Mouse (Mus musculus) v-Abl transformed pro-B cells (cell line): Measurements from ENCODE around the gene Pde9a.

ENCODE experiments used
- in situ Hi-C, 2 experiments: fragments of 400-800 bp; cut with MboI; formaldehyde crosslinking; loops; one replicate each; pipeline ENCODE4 v1.15.1; 2025; ENCODE audit not compliant: unreplicated experiment in 2 of 2

Pde9a gene

DNA sequence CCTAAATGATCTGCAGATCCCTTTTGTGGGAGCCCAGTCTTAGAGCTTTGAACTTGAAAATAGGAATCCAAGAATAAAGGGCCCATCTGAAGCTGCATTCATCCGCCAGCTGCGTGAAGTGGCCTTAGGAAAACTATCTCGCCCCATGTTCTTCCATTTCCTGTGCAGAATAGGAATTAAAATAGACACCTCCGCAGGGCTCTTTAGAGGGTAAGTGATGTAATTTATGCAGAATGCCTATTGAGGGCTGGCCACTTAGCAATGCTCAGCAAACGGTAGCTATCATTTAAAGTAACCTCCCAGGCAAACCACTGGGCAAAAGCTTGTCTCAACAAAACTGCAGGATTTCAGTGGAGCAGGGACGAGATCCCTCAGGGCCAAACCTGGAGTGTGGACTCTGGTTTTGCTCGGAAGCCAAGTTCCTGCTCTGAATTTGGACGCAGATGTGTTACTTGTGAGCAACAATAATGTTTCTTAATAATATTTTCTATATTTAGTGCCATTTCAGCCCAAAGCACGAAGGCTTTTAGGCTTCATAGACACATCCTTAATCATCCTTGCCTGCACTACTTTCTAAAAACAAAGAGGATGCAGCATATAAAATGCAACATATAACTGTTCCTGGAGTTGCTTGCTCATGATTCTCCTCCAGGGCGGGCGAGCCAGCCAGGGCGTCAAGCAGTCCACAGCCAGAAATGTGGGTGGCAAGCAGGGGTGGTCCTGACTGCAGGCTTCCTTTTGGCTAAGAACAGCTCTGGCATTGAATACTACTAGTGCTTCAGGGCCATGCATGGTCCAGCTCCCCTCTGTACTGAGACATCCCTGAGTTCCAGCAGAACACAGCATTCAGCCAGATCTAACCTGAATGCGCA is 40.1 kb downstream of the Pde9a start:
- in situ Hi-C loops = no loop called here

DNA sequence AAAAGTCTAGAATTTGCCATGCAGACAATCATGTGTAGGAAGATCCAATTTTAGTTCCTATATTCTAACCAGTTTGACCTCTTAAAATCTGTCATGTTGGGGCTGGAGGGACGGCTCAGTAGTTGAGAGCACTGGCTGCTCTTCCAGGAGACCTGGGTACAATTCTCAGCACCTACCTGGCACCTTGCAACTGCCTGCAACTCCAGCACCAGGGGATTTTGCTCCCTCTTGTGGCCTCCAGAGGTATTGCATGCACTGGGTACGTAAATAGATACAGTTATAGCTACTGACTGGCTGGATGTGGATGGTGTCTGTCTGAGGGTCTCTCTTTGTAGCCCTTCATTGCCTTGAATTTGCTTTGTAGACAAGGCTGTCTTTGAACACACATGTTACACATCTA is 43.4 kb downstream of the Pde9a start:
- in situ Hi-C loops = no loop called here

DNA sequence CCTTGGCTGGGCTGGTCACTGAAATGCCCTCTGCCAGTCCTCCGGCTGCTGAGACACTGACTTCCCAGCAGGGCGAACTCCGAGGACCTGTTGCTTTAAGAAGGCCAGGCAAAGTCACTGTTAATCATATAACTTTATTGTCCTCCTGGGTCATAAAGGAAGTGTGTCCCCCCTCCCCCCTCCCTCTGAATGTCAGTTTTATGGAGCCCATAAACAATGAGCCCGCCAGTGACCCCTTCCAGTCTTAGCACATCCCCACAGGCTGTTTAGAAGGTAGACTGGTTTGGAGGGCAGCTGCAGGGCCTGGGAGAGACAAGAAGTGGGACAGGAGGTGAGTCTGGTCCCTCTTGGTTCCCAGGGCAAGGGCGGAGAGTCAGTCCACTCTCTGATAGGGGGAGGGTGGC is 46.9 kb downstream of the Pde9a start:
- in situ Hi-C loops = no loop called here

DNA sequence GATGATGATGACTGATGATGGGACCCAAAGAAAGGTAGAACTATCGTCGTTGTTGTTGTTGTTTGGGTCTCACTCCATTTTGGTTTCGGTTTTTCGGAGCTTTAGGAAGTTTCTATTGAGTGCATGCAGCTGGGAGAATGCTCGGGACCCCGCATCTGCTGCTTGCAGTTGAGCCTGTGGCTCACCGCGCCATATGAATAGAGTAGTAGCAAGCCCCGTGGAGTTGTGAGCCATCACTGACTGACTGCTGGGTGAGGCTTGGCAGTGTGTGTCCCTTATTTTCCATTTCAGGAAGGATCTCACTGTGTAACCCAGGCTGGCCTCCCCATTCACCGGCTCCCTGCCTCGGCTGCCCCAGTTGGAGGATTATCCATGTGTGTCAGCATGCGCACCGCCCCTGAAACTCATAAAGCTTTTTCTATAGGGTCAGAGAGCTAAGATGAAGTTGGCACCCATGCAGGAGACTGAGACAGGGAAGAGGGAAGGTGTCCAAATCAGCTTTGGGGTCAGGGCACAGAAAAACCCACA is 47.5 kb downstream of the Pde9a start:
- in situ Hi-C loops = no loop called here

DNA sequence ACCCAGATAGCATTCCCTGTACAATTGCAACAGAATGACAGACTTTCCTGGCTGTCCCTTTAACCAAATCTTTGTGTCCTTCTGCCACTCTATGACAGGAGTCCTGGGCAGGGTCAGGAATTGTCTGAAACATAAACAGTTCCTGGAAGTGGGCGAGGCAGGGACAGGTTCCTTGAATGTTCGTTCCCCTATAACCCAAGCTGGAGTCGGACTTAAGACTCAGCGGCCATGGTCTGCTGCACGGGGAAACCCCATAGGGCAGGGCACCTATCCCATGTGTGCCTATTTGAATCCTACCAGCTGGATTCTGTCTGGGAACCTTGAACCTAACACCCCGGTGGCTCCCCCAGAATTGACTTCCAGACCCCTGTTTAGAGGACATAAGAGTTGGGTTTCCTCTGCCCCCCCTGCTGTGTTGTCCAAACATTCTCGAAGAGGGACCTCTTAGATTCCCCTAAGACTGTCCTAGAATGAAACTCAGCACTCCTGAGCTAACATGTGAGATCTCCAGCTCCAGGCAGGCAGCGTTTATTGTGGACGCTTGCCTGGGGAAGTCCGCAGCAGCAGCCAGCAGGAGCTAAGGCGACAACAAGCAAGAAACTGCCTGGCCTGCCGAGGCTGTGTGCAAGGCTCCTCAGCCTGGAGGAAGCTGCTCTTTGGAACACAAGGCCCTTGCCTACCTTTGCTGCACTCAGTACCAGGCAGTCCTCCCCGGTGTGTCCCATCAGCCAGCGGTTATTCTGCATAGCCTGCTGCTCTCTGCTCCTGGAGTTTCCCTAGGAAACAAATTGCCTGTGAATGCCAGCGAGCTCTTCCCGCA is 48.2 kb downstream of the Pde9a start:
- in situ Hi-C loops = no loop called here

DNA sequence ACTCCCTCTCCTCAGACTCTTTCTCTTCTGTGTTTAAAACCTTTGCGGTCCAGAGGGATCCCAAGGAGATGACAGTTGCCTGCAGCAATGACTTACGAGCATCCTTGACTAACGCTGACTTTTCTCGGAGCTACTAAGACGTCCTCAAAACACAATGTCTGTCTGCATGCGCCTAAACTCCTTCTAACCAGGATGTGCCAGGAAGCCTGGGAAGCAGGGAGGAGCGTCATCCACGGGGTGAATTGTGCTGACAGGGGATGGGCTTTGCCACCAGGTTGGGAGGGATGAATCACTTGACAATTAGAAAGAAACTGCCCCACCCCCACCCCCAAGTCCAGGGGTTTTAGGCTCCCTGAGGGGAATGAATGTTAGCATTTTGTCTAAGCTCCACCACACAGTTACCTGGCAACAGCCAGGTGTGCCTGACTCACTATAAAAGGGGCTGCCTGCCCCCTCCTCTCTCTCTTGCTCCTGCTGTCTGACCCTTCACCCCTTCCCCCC is 48.9 kb downstream of the Pde9a start:
- in situ Hi-C loops = no loop called here

DNA sequence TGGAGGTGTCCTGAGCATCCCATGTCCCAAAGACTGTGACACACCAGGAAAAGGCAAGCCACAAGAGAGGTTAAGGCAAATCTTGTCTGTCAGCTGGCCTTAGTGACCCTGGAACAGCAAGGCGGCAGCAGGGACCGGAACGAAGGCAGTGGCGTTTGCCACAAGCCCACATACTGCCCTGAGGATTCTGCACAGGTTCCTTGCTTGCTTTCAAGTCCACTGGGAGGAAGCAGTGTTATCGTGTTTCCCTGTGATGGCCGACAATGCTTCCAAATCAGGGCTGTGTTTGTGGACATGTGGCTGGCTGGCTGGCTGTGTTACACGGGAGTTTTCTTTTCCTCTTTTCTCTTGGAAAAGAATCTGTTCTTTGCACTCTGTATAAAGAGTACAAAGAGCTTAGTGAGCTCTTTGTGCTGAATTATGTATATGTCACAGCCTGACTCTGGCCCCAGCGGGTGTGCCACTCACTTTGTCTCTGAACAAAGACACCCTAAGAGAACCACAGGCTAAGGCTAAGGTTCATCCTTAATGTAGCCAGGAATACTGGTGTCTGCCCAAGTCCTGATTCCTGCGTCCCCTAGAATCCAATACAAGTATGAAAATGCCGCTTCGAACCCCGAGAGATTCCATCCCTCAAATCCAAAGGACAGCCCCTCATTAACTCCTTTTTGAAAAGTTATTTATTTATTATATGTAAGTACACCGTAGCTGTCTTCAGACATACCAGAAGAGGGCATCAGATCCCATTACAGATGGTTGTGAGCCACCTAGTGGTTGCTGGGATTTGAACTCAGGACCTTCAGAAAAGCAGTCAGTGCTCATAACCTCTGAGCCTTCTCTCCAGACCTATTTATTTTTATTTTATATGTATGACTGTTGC is 50.2 kb downstream of the Pde9a start:
- in situ Hi-C loops = no loop called here

DNA sequence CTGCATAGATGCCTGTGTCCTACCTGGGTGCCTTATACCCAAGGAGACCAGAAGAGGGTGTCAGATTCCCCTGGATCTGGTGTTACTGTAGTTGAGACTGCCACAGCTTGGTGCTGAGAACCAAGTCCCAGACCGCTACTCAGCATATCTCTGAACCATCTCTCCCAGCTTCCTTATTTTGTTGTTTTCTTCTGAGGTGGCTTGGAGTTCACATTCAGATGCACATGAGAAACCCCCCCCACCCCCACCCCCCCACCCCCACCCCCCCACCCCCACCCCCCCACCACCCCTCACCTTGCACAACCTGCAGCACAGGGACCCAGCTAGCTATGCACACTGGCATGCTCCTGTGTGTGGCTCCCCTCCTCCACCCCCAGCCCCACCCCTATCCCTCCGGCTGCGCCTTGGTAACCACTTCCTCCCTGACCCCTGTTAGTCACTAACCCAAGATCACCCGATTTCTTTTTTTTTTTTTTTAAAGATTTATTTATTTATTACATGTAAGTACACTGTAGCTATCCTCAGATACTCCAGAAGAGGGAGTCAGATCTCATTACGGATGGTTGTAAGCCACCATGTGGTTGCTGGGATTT is 50.9 kb downstream of the Pde9a start:
- in situ Hi-C loops = no loop called here

DNA sequence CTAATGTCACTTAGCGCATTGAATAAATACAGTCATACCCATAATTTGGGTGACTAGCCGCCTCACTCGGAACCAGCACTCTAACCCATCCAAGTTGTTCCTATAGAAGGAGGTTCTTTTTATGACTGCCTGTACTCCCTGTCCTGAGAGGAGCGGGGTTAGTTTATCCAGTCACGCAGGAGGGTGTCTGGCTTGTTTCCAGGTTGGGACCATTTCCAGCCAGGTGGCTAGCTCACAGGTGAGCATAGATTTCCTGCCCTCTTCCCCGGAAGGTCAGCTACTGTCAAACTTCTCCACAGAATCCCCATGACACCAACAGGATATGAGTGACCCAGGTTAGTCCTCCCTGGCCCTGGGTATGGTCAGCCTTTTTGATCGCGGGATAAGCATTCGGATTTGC is 51.5 kb downstream of the Pde9a start:
- in situ Hi-C loops = no loop called here

DNA sequence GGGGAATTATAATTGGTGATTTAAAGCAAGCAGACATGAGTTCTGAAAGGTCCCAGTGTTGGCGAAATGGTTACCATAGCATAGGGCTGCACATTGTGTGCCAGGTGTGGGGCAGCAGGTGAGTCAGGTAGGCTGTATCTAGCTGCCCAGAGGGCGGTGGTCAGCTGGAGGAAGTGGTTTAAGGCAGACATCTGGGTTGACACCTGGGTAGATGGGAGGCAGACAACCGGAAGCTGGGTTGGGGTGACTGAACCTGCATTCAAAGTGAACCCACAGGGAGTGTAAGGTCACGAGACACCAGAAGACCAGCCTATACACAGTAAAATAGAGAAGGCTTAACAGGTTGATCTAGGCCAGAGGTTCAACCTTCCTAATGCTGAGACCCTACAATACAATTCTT is 54.0 kb downstream of the Pde9a start:
- in situ Hi-C loops = no loop called here

DNA sequence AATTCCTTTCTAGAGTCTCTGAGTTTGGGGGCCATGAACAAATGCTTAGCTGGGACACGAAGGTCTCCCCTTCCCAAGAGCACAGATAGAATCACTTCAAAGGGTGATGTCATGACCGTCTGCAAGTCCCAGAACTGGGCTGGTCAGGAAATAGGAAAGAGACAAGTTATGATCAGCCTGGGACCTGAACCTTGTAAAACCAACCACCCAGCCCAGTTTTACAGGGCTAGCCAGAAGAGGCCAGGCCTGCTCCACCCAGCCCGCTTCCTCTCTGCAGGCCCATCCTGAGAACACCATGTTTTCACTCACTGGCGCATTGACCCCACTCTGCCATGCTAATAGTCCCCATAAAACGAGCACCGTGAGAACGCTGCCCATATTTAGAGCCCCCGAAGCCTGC is 56.5 kb downstream of the Pde9a start:
- in situ Hi-C loops = no loop called here

DNA sequence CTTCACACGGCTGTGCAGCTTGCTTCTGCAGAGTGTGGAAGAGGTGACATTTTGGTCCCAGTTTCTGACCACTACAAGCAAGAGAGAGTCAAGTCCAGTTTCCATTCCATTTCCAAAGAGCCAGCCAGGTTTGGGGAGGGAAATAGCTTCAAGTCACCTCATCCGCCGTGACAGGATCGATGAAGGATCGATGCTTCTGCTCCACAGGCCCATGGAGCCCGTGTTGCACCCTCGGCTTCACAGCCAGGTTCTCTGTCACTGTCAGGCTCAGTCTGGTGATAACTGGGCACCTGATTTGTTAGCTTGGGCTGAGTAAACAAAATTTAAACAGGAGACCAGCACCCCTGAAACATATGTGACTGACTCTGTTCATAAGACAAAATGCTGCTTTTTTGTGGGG is 58.2 kb downstream of the Pde9a start:
- in situ Hi-C loops = no loop called here

DNA sequence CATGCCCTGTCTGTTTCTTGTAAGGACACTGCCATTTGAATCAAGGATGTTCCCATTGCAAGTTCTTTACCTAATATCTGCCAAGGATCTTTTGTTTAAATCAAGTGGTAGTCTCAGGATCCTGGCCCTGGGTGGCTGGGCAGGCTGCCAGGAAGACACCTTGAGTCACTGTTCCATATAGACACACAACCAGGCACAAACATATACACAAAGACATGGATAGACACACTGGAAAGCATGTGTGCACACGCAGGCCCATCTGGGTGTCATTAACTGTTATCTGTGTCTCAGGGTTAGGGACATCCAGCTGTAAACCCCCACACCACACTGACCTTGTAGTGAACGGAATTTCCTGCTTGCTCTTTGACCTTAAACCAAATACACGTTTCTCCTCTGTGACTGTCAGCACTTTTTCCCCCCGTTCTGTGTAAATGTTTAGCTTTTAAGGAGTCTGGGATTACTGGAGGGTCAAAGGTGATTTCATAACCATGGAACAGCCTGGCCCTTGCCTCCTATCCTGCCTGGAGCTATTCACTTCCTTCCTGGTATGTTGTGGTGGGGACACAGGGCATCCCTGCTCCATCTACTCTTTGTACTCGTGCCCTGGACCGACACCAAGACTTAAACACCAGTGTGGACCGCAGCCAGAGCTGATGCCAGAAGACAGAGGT is 59.2 kb downstream of the Pde9a start:
- in situ Hi-C loops = no loop called here

DNA sequence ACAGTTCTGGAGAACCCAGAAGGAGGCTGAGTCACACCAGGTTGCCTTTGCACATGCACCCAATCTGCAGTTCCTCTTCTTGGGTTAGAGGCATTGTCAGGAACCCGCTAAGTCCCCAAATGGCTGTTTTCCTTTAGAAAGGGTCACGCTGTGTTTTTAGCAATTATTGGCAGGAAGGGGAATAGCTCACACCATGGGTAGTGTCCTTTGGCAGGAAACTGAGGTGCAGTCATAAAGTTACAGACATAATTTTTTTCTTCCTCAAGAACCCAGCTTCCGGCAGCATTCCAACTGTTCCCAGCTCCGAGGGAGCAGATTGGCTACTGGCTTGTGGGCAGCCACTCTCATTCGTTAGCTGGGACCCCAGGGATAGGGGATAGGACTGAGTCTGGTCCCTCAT is 61.8 kb downstream of the Pde9a start:
- in situ Hi-C loops = no loop called here

DNA sequence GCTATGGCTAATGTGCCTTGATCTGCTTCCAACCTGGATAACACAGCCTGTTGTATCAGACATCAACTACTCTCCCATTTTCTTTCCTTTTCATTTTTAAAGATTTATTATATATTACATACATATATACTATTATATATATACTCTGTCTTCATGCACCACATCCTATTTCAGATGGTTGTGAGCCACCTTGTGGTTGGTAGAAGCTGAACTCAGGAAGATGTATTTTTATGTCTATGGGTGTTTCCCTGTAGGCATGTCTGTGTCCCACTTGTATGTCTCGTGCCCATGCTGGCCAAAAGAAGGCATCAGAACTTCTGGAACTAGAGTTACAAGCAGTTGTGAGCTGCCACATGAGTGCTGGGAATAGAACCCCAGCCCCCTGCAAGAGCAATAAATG is 62.5 kb downstream of the Pde9a start:
- in situ Hi-C loops = no loop called here

DNA sequence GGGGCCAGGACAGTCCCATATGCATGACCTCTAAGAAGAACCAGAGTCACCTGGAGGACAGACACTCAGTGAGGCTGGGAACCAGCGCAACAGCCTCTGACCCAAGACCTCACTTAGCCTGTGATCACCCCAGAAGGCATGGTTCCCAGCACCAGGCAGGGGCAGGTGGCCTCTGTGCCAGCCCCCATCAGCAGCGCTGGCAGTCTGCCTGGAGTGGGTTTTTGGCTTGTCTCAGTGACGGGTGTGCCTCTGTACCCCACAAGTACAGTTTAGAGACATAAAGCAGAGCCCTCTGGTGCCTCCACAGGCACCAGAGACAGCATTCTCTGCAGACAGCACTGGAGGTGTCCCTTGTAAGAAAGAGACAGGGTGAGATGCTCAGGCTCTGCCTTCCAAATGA is 64.2 kb downstream of the Pde9a start:
- in situ Hi-C loops = no loop called here

DNA sequence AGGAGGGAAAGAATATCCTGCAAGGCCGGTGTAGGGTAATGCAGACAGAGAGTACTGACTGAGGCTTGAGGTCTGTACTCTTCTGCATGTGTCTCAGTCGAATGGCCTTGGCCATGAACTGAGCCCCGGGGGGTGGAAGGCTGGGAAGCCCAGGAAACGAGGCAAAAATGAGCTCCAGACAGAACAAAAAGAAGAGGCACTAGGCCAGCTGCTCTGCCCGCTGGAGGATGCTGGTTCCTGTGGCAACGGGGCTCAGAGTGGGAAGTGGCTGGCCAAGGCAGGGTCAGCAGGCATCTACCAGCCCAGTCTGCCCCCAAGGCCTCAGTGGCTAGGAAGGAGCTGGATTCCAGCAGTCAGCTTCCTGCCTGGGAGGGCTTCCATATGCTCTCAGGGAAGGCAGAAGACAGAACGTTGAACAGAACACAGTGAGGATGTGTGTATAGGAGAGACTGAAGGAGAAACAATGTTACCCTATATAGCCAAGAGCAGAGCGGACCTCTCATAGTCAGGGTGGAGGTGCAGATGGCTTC is 65.2 kb downstream of the Pde9a start:
- in situ Hi-C loops = no loop called here

DNA sequence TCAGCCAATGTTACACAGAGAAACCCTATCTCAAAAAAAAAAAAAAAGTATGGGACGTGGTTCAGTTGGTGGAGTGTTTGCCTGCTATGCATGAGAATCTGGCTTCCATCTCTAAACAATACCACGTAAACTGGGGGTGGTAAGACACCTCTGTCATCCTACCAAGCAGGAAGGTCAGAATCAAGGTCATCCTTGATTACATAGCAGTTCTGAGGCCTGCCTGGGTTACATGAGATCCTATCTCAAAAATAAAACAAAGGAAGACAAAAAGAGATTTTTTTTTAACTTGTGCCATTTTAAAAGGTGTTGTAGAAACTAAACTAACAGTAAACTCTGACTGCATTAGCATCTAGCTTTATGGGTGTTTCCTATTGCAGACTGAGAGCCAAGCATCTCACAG is 66.8 kb downstream of the Pde9a start:
- in situ Hi-C loops = no loop called here

DNA sequence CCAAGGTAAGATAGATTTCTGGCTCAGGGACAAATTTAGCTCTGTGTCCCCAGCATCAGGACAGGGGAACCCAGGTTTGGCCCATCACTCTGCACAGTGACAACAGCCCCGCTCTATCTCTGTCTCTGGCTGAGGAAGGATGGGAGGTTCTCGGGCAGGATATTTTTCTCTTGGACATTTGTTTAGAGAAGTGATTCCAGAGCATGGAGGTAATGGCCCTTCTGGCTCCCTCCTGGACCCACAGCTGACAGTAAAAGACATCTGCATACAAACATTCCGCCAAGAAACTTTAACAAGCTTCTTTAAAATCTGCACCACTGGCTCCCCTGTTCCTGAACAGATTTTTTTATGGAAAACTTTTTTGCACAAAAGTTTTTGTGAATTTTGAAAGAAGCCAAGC is 67.5 kb downstream of the Pde9a start:
- in situ Hi-C loops = no loop called here
